ENCODE assay signal across 18 mouse cellular contexts in genomic region chr9:43473601-43474302, GRCm38 (mm10).
DNase-seq lines count a peak whose midpoint lies in the region; ATAC-seq and TF ChIP-seq lines count a peak whose summit lies in the region.
"Had no signal": no experiment of that assay in that cellular context is flagged by ENCODE, and none has a peak within 500 bp of the region (broad histone marks: within the 10 kb centered on the region; RNA-seq: fewer than 3 reads in every experiment).

No protein-coding gene starts in this region.

- no peaks in the 10 kb centered on the region for H3K9me3 ChIP-seq in forebrain, embryonic 10.5 days
- H3K9me3 ChIP-seq in forebrain, embryonic 12.5 days: no peaks in the 10 kb centered on the region
- no peaks in the 10 kb centered on the region for H3K9me3 ChIP-seq in forebrain, embryonic 16.5 days (ENCODE audit: control insufficient read depth, low read length)
- H3K9me3 ChIP-seq in liver, embryonic 11.5 days (ENCODE audit: control insufficient read depth, low read length): no peaks in the 10 kb centered on the region
- no peaks in the 10 kb centered on the region for H3K9me3 ChIP-seq in liver, postnatal 0 days (ENCODE audit: low read length)
- H3K9me3 ChIP-seq: heart, embryonic 13.5 days had no signal

- ATAC-seq in forebrain, embryonic 12.5 days (ENCODE audit: low FRiP score): no peak
- ATAC-seq in forebrain, embryonic 16.5 days: peak; percentile 50
- ATAC-seq in liver, embryonic 11.5 days (replicated peaks; ENCODE audit: low FRiP score): no peak
- no peak for ATAC-seq in liver, postnatal 0 days
- ATAC-seq: intestine, embryonic 16.5 days had no signal

- no peak overlapping the region for H3K4me3 ChIP-seq in forebrain, embryonic 10.5 days
- no peak overlapping the region for H3K4me3 ChIP-seq in forebrain, embryonic 12.5 days (replicated peaks)
- H3K4me3 ChIP-seq in left cerebral cortex, adult 2 months: no peak overlapping the region
- no peak overlapping the region for H3K4me3 ChIP-seq in forebrain, embryonic 16.5 days (replicated peaks; ENCODE audit: low read length)
- H3K4me3 ChIP-seq in liver, embryonic 11.5 days (ENCODE audit: low read depth, low read length): no peak overlapping the region
- H3K4me3 ChIP-seq in liver, postnatal 0 days (ENCODE audit: low read depth, low read length): no peak overlapping the region
- H3K4me3 ChIP-seq: heart, embryonic 13.5 days had no signal

- H3K9ac ChIP-seq in forebrain, embryonic 12.5 days: no peak overlapping the region
- H3K9ac ChIP-seq in forebrain, embryonic 16.5 days (replicated peaks; ENCODE audit: low read depth, low read length): 0 out of 2 replicates have a peak overlapping the region, but pooled peaks have one; percentile 10
- H3K9ac ChIP-seq in liver, embryonic 11.5 days (ENCODE audit: low read depth, low read length): no peak overlapping the region
- H3K9ac ChIP-seq in liver, postnatal 0 days (replicated peaks): no peak overlapping the region
- H3K9ac ChIP-seq: heart, embryonic 13.5 days; lung, embryonic 14.5 days had no signal

- peak overlapping the region; percentile 12; the same call in 1 of the 2 replicates for H3K27ac ChIP-seq in forebrain, embryonic 10.5 days
- H3K27ac ChIP-seq in forebrain, embryonic 12.5 days: no peak overlapping the region
- H3K27ac ChIP-seq in left cerebral cortex, adult 2 months: peak overlapping the region; percentile 40; the same call in 1 of the 2 replicates
- no peak overlapping the region for H3K27ac ChIP-seq in forebrain, embryonic 16.5 days (ENCODE audit: low read length)
- no peak overlapping the region for H3K27ac ChIP-seq in liver, embryonic 11.5 days (ENCODE audit: low read depth, low read length)
- no peak overlapping the region for H3K27ac ChIP-seq in liver, postnatal 0 days (ENCODE audit: low read depth)
- H3K27ac ChIP-seq: heart, embryonic 13.5 days; kidney, postnatal 0 days; macrophage had no signal

- no peak overlapping the region for H3K4me2 ChIP-seq in forebrain, embryonic 12.5 days
- peak overlapping the region; percentile 4; the same call in 1 of the 2 replicates for H3K4me2 ChIP-seq in forebrain, embryonic 16.5 days (ENCODE audit: low read length)
- no peak overlapping the region for H3K4me2 ChIP-seq in liver, embryonic 11.5 days
- H3K4me2 ChIP-seq in liver, postnatal 0 days (ENCODE audit: low read depth, low read length): no peak overlapping the region
- H3K4me2 ChIP-seq: heart, embryonic 13.5 days; lung, embryonic 14.5 days had no signal

- peaks cover 12% of the 10 kb centered on the region for H3K4me1 ChIP-seq in forebrain, embryonic 10.5 days
- H3K4me1 ChIP-seq in forebrain, embryonic 12.5 days: peaks cover 9% of the 10 kb centered on the region
- peaks cover 20% of the 10 kb centered on the region for H3K4me1 ChIP-seq in forebrain, embryonic 16.5 days (replicated peaks; ENCODE audit: control insufficient read depth, insufficient read depth, low read length)
- no peaks in the 10 kb centered on the region for H3K4me1 ChIP-seq in liver, embryonic 11.5 days (replicated peaks; ENCODE audit: control insufficient read depth, insufficient read depth, low read length)
- H3K4me1 ChIP-seq in liver, postnatal 0 days (ENCODE audit: insufficient read depth): no peaks in the 10 kb centered on the region
- H3K4me1 ChIP-seq: heart, embryonic 13.5 days had no signal

- no peaks in the 10 kb centered on the region for H3K36me3 ChIP-seq in forebrain, embryonic 10.5 days (replicated peaks)
- H3K36me3 ChIP-seq in forebrain, embryonic 12.5 days (replicated peaks): no peaks in the 10 kb centered on the region
- H3K36me3 ChIP-seq in forebrain, embryonic 16.5 days (ENCODE audit: control insufficient read depth, insufficient read depth): no peaks in the 10 kb centered on the region
- no peaks in the 10 kb centered on the region for H3K36me3 ChIP-seq in liver, embryonic 11.5 days (ENCODE audit: control insufficient read depth, insufficient read depth, low read length)
- no peaks in the 10 kb centered on the region for H3K36me3 ChIP-seq in liver, postnatal 0 days (replicated peaks; ENCODE audit: insufficient read depth, low read length)
- H3K36me3 ChIP-seq: heart, embryonic 13.5 days had no signal

- TF ChIP-seq EP300 in liver, postnatal 0 days (IDR thresholded peaks at IDR 0.05; ENCODE audit: low read depth): no peak

- 70% methylated on average over 16 of the region's 16 CpGs for WGBS in forebrain, embryonic 10.5 days
- 62% methylated on average over 16 of the region's 16 CpGs for WGBS in forebrain, embryonic 12.5 days
- WGBS in forebrain, embryonic 16.5 days: 32% methylated on average over 16 of the region's 16 CpGs
- 67% methylated on average over 16 of the region's 16 CpGs for WGBS in liver, embryonic 11.5 days
- WGBS in liver, postnatal 0 days (ENCODE audit: insufficient replicate concordance): 60% methylated on average over 16 of the region's 16 CpGs

- intact Hi-C loops in left cerebral cortex, adult 2 months (cut with DNase I): loop anchor here (2.0 kb wide), 1 partner anchor 63 kb away; no protein-coding TSS in a partner anchor

- H3K27me3 ChIP-seq in forebrain, embryonic 10.5 days (ENCODE audit: poor library complexity, severe bottlenecking): peaks cover 12% of the 10 kb centered on the region
- no peaks in the 10 kb centered on the region for H3K27me3 ChIP-seq in forebrain, embryonic 12.5 days
- H3K27me3 ChIP-seq in forebrain, embryonic 16.5 days (replicated peaks; ENCODE audit: control insufficient read depth, insufficient read depth, low read length): no peaks in the 10 kb centered on the region
- no peaks in the 10 kb centered on the region for H3K27me3 ChIP-seq in liver, embryonic 11.5 days (replicated peaks; ENCODE audit: control insufficient read depth, insufficient read depth, low read length)
- 0 out of 2 replicates have a peak, but pooled peaks cover 2% of the 10 kb centered on the region for H3K27me3 ChIP-seq in liver, postnatal 0 days (ENCODE audit: insufficient read depth, low read length)

- no peak for DNase-seq in forebrain, embryonic 10.5 days (ENCODE audit: extremely low spot score, low spot score)
- DNase-seq in left cerebral cortex, adult 2 months (ENCODE audit: extremely low spot score in 1 of 2, low spot score in 2 of 2): peak in 1 of 2 experiments; percentile 32
- no peak for DNase-seq in left cerebral cortex, adult 9 months (ENCODE audit: low spot score in 2 of 2)
- peak; percentile 9 for DNase-seq in MN1 (ENCODE audit: low spot score)
- DNase-seq in liver, embryonic 11.5 days (ENCODE audit: low spot score): no peak
- DNase-seq in liver, postnatal 0 days: no peak
- DNase-seq: B cell, adult 2 months; cerebellum, adult 18-20 months; heart, postnatal 4 days; layer of hippocampus, adult 9-11 months; liver; lung, embryonic 14.5 days had no signal

- no peak for TF ChIP-seq CTCF in left cerebral cortex, adult 2 months (IDR thresholded peaks at IDR 0.05)
- TF ChIP-seq CTCF in liver, postnatal 0 days (IDR thresholded peaks at IDR 0.05; ENCODE audit: low read depth): no peak

Comparison
In these comparisons a context has a peak if more than half of its experiments do, and no peak if none do; other contexts are left out.
1. H3K27ac ChIP-seq: peak in forebrain, embryonic 10.5 days (single experiment) and left cerebral cortex, adult 2 months (single experiment); none in forebrain, embryonic 12.5 days (single experiment), forebrain, embryonic 16.5 days (single experiment), liver, embryonic 11.5 days (single experiment) and liver, postnatal 0 days (single experiment).